Mouse (Mus musculus) stomach, embryonic 14.5 days (tissue): ENCODE measurements around the gene Ass1. TPM values are rescaled to one million over a fixed set of nuclear protein-coding genes. Genes with fewer than 3 reads are reported as not detected.
A peak's percentile ranks its signal among the peaks of the same experiment; 100 is the strongest.

ENCODE experiments used
- ATAC-seq: fragments of 200-750 bp; cut with Nextera tagmentation; 2 replicates; pipeline ENCODE4 v1.8.0; 2017; ENCODE audit warnings: low read depth, moderate TSS enrichment; ENCODE audit not compliant: insufficient number of reproducible peaks, insufficient read depth, low FRiP score
- H3K27ac ChIP-seq: fragments of 300-500 bp; sonication (generic); 2 replicates; pipeline ENCODE4 v1.5.1; 2014; ENCODE audit warnings: mild to moderate bottlenecking, low read length, moderate library complexity, mixed read lengths
- H3K27me3 ChIP-seq: fragments of 300-500 bp; sonication (generic); 2 replicates; pipeline ENCODE4 v1.6.1; 2014; ENCODE audit warnings: low read length, control low read depth, mixed read lengths; ENCODE audit not compliant: control insufficient read depth, insufficient read depth
- H3K36me3 ChIP-seq: fragments of 300-500 bp; sonication (generic); 2 replicates; pipeline ENCODE4 v1.6.1; 2014; ENCODE audit warnings: mild to moderate bottlenecking, control low read depth, low read length, moderate library complexity, mixed read lengths; ENCODE audit not compliant: control insufficient read depth, insufficient read depth
- H3K4me1 ChIP-seq: fragments of 300-500 bp; sonication (generic); 2 replicates; pipeline ENCODE4 v1.6.1; 2014; ENCODE audit warnings: low read length, control low read depth, mixed read lengths; ENCODE audit not compliant: control insufficient read depth, insufficient read depth
- H3K4me2 ChIP-seq: fragments of 300-500 bp; sonication (generic); replicated peaks from 2 replicates; pipeline ENCODE4 v1.6.1; 2014; ENCODE audit warnings: low read depth, low read length, control low read depth
- H3K4me3 ChIP-seq: fragments of 300-500 bp; sonication (generic); 2 replicates; pipeline ENCODE4 v1.5.1; 2014; ENCODE audit warnings: low read depth, low read length, control low read depth
- H3K9ac ChIP-seq: fragments of 300-500 bp; sonication (generic); replicated peaks from 2 replicates; pipeline ENCODE4 v1.6.1; 2014; ENCODE audit warnings: low read depth, mild to moderate bottlenecking, control low read depth, low read length, moderate library complexity, mixed read lengths
- H3K9me3 ChIP-seq: fragments of 300-500 bp; sonication (generic); 2 replicates; pipeline ENCODE4 v1.6.1; 2016; ENCODE audit warnings: low read depth, low read length, control low read depth; ENCODE audit not compliant: control insufficient read depth
- WGBS: fragments of 180-500 bp; shearing (Covaris S2); extraction: QIAGEN DNeasy Blood & Tissue Kit; methylation state at CpG from one replicate; pipeline ENCODE4 v1.1.7; 2014; 5-methylcytosine and 5-hydroxymethylcytosine counted together
- polyA plus RNA-seq: library from polyadenylated mRNA; unstranded; fragments of >200 nt; fragmentation: Nextera tagmentation; extraction: Ambion mirVana; gene quantifications from 2 replicates; pipeline ENCODE4 v1.2.1, GENCODE M21; 2014

Ass1 gene
- polyA plus RNA-seq, 1 experiment from 2014 or later, result 34.3 TPM

DNA sequence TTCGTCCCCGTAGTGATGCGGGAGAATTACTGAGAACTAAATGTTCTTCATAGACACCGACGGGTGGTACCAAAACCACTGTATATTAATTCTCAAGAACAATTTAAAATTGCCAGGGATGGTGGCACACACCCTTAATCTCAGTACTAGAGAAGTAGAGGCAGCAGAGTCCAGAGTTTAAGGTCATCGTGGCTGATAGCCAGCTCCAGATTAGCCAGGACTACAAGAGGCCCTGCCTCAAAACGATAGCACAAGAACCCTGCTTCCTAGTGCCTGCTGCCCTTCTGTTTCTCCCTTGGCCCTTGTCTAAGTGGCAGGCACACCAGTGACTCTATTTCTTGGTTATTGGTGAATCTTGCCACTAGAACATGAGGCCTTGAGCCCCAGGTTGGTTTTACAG lies 9.1 kb upstream of the Ass1 start:
- Histone ChIP-seq H3K9me3 (no peaks in the 10 kb centered on the region), H3K4me1 (peaks cover 10% of the 10 kb centered on the region; the same call in 1 of the 2 replicates), H3K36me3 (no peaks in the 10 kb centered on the region), H3K27ac (no peak overlapping the region), H3K4me2 (no peak overlapping the region), H3K27me3 (peaks cover 6% of the 10 kb centered on the region; the same call in 1 of the 2 replicates), H3K4me3 (no peak overlapping the region), H3K9ac (no peak overlapping the region)
- WGBS, result 74% methylated on average over 7 of the region's 7 CpGs
- ATAC-seq, result no peak

DNA sequence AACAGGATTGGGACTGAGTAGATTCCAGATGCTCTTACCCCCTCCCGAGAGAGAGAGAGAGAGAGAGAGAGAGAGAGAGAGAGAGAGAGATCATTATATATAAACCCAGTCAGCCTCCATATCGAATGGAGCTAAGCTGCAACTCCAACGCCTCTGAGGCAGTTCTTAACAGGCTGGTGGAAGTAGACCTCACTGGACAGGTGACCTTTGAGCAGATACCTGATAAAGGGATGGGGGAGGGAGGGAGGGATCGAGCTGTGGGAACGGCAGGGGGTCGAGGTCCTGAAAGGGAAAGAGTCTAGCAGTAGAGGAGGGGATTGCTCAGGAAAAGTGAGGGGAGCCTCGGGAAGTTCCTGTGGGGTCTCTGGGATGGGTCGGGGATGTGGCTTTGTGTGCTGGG lies 8.0 kb upstream of the Ass1 start:
- Histone ChIP-seq H3K4me2 (no peak overlapping the region), H3K27me3 (peaks cover 6% of the 10 kb centered on the region; the same call in 1 of the 2 replicates), H3K36me3 (no peaks in the 10 kb centered on the region), H3K4me3 (no peak overlapping the region), H3K4me1 (peaks cover 10% of the 10 kb centered on the region; the same call in 1 of the 2 replicates), H3K9me3 (no peaks in the 10 kb centered on the region), H3K9ac (no peak overlapping the region), H3K27ac (no peak overlapping the region)
- WGBS, result 42% methylated on average over 8 of the region's 8 CpGs
- ATAC-seq, result no peak

DNA sequence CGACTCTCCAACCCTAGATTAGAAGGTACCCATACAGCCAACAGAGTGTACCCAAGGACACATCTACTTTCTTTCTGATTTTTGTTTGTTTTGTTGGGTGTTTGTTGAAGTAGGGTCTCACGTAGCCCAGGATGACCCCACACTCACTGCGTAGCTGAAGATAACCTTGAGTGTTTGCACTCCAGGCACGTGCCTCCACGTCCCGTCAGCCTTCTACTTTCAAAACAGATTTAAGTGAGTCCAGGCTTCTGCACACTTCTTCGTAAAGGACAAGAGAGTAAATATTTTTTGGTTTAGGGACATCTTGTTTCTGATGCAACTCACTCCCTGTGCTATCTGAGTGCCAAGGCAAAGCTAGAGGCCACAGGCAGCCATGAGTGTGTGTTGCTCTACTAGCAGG lies 6.8 kb upstream of the Ass1 start:
- ATAC-seq, result no peak
- peaks cover 10% of the 10 kb centered on the region; the same call in 1 of the 2 replicates for H3K4me1 ChIP-seq

DNA sequence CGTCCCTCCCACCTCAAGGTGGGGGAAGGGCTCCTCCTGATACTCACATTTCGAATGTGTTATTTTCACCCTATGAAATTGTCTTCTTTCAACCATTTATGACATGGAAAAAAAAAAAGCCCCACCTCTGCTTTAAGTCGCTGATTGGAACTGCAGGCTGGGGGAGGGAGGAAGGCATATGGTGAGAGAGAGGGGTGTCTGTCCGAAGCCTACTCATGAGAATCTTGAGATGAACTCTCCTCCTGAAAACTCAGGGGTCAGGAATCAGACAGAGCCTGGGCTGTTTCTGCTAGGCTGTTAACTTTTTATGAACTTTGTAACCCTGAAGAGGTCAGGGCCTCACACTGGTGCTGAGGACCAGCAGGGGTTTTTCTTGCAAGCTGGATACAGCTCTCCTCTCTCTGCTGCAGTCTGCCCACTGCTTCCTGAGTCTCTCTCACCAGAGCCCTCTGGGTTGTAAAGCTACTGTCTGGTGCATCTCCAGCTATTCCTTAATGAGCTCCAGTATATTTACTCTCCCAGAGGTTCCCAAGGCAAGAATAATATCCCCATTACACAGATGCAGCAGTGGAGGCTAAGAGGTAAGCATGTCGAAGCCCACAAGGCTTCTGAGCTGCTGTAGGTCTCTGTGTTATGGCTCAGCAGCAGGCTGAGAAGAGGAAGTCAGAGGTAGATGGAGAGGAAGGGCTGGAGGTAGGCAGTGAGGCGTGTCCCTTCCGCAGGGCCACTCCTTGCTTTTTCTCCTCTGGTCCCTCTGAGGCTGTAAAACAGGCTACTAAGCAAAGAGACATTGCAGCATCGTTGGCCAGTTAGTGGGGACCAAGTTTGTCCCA lies 6.1 kb upstream of the Ass1 start:
- ATAC-seq, result no peak
- peaks cover 10% of the 10 kb centered on the region; the same call in 1 of the 2 replicates for H3K4me1 ChIP-seq
- 46% methylated on average over 8 of the region's 8 CpGs for WGBS
- no peak overlapping the region for H3K9ac ChIP-seq
- no peak overlapping the region for H3K4me3 ChIP-seq
- H3K27ac ChIP-seq, result no peak overlapping the region
- no peak overlapping the region for H3K4me2 ChIP-seq
- H3K36me3 ChIP-seq, result no peaks in the 10 kb centered on the region
- H3K9me3 ChIP-seq, result no peaks in the 10 kb centered on the region
- peaks cover 6% of the 10 kb centered on the region; the same call in 1 of the 2 replicates for H3K27me3 ChIP-seq

More for the DNA sequence above, 6.8 kb upstream of the Ass1 start:
- H3K4me3 ChIP-seq, result no peak overlapping the region
- no peak overlapping the region for H3K27ac ChIP-seq
- no peak overlapping the region for H3K4me2 ChIP-seq
- H3K27me3 ChIP-seq, result peaks cover 6% of the 10 kb centered on the region; the same call in 1 of the 2 replicates
- 63% methylated on average over 7 of the region's 7 CpGs for WGBS
- H3K9ac ChIP-seq, result no peak overlapping the region
- H3K9me3 ChIP-seq, result no peaks in the 10 kb centered on the region
- H3K36me3 ChIP-seq, result no peaks in the 10 kb centered on the region

DNA sequence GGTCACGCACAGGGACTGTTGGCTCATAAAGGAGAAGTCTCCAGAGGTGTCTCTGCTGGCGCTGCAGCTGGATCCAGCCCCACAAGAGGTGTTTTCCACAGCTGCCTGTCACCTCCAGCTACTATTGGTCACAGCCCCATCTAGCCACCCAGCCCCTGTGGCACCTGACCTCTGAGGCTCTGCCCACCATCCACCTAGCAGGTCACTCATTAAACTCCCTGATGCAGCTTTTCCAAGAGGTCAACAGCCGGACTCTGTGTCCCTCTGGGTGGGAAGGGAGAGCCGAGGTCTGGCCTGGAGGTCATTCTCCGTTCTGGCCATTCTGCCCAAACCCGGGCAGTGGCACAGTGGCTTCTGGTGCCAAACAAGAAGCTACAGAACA lies 5.5 kb upstream of the Ass1 start:
- Histone ChIP-seq H3K4me1 (peaks cover 9% of the 10 kb centered on the region; the same call in 1 of the 2 replicates), H3K4me2 (no peak overlapping the region), H3K9me3 (no peaks in the 10 kb centered on the region), H3K4me3 (no peak overlapping the region), H3K9ac (no peak overlapping the region), H3K27ac (no peak overlapping the region), H3K27me3 (peaks cover 6% of the 10 kb centered on the region; the same call in 1 of the 2 replicates), H3K36me3 (no peaks in the 10 kb centered on the region)
- ATAC-seq, result no peak
- WGBS, result 66% methylated on average over 6 of the region's 6 CpGs

DNA sequence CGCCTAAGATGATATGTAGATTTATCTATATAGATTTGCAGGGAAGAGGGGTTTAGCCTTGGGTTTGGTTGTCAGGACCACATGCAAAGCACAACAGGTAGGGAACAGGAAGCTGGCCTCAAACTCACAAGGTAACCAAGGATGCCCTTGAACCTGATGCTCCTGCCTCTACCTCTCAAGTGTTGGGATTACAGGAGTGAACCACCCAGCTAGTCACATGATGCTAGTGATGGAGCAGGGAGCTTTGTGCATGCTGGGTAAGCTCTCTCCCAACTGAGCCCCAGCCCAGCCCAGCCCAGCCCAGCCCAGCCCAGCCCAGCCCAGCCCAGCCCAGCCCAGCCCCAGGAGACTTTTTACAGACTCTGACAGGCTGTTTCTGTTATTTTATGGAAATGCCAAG lies 2.5 kb upstream of the Ass1 start:
- no peak overlapping the region for H3K4me3 ChIP-seq
- H3K27me3 ChIP-seq, result no peaks in the 10 kb centered on the region
- H3K36me3 ChIP-seq, result no peaks in the 10 kb centered on the region
- H3K27ac ChIP-seq, result no peak overlapping the region
- no peaks in the 10 kb centered on the region for H3K9me3 ChIP-seq
- no peak for ATAC-seq
- H3K4me1 ChIP-seq, result 0 out of 2 replicates have a peak, but pooled peaks cover 4% of the 10 kb centered on the region
- 75% methylated on average over 1 of the region's 1 CpGs for WGBS
- no peak overlapping the region for H3K9ac ChIP-seq
- H3K4me2 ChIP-seq, result no peak overlapping the region

DNA sequence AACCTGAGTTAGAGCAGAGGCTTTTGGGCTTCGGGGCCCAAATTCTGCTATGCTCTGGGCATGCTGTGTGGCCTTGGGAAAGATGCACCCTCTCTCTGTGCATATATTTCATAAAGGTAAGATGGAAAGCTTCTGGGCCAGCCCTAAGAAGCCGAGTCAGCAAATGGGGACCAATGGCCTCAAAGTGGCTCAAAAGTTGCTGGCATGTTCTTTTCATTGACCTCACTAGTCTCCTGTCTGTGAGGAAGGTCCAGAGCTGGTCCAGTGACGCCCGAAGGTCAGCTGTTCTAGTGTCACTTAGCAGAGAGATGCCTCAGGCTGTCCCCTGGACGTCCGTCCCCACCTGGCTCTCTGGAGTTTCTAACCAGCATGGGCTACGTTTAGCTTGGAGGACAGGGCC lies 1.1 kb upstream of the Ass1 start:
- H3K36me3 ChIP-seq, result no peaks in the 10 kb centered on the region
- 79% methylated on average over 7 of the region's 7 CpGs for WGBS
- no peak overlapping the region for H3K4me2 ChIP-seq
- ATAC-seq, result no peak
- H3K4me1 ChIP-seq, result 0 out of 2 replicates have a peak, but pooled peaks cover 4% of the 10 kb centered on the region
- no peaks in the 10 kb centered on the region for H3K9me3 ChIP-seq
- no peak overlapping the region for H3K9ac ChIP-seq
- H3K27me3 ChIP-seq, result no peaks in the 10 kb centered on the region
- H3K4me3 ChIP-seq, result no peak overlapping the region
- no peak overlapping the region for H3K27ac ChIP-seq

DNA sequence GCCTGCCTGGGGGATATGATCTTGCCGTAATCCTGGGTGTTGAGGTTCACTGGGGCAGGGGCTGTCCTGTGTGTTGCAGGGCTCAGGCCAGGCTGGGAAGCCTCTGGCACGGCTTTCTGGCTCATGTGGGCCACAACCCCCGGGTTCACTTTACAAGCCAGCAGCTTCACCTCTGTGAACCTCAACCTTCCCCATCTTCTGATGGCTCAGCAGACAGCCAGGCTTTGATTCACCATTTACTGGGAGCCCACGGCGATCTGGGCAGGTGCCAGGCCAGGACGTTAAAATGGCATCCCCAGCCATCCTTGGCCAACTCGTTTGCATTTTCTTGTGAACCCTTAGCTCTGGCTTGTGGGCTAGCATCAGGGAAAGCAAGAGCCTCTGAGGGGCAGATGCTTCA lies 527 bp upstream of the Ass1 start:
- Histone ChIP-seq H3K4me3 (peak overlapping the region; percentile 42), H3K27me3 (no peaks in the 10 kb centered on the region), H3K27ac (no peak overlapping the region), H3K36me3 (no peaks in the 10 kb centered on the region), H3K4me1 (0 out of 2 replicates have a peak, but pooled peaks cover 4% of the 10 kb centered on the region), H3K9me3 (no peaks in the 10 kb centered on the region), H3K4me2 (peak overlapping the region; percentile 97), H3K9ac (peak overlapping the region; percentile 8; the same call in 1 of the 2 replicates)
- no peak for ATAC-seq
- 28% methylated on average over 7 of the region's 7 CpGs for WGBS
